Mouse (Mus musculus) Patski (cell line): ENCODE results near the gene Zfp598. TPM values are rescaled to one million over a fixed set of nuclear protein-coding genes. Genes with fewer than 3 reads are reported as not detected.
"Not testable (repeated sequence)": the region's sequence is repeated elsewhere in the genome, so short reads cannot be mapped to it uniquely, and the experiment has no call there.

Experiments
- ATAC-seq: fragments of 100-300 bp; one replicate; pipeline ENCODE4 v1.8.0; 2021
- CTCF ChIA-PET: fragments of 350-600 bp; sonication (Branson Sonifier 250); formaldehyde crosslinking; loops from one replicate; lab custom pipeline; 2022; ENCODE audit warnings: inconsistent platforms; lab: Charles Lee
- POLR2A ChIA-PET: fragments of 350-600 bp; sonication (Branson Sonifier 250); formaldehyde crosslinking; loops from one replicate; lab custom pipeline; 2022; ENCODE audit warnings: antibody characterized with exemption, inconsistent platforms; lab: Charles Lee
- DNase-seq: peaks from one replicate; pipeline ENCODE4 v3.0.0-alpha.2; 2011; ENCODE audit warnings: low read depth, low spot score
- H3K27me3 ChIP-seq: fragments of 371-371 bp; one replicate; pipeline ENCODE4 v1.5.1; 2021
- CTCF ChIP-seq: fragments of 100-300 bp; IDR thresholded peaks from one replicate; pipeline ENCODE4 v1.5.1; 2021
- in situ Hi-C: fragments of 300-500 bp; cut with MboI; formaldehyde crosslinking; loops from 3 replicates; pipeline ENCODE4 v1.11.1; 2018; ENCODE audit warnings: low pct_unique_long_range_greater_than_20kb, mixed read lengths
- polyA plus RNA-seq: library from polyadenylated mRNA; unstranded; gene quantifications from one replicate; pipeline ENCODE4 v1.2.3, GENCODE M21; 2021

Gene Zfp598
- polyA plus RNA-seq, 1 experiment from 2014 or later: 48.0 TPM

GRCm38 (mm10) chr17:24715556-24715955, 46.1 kb downstream of the Zfp598 start:
- no peak for ATAC-seq
- no peaks in the 10 kb centered on the region for H3K27me3 ChIP-seq
- no peak for DNase-seq
- ChIA-PET POLR2A (interaction anchor here (1.0 kb wide), 1 partner anchor 12 kb away, joined by 3 read pairs; the partner anchor contains the start of gene Rpl3l), CTCF (interaction anchor here (1.0 kb wide), 1 partner anchor 243 kb away, joined by 3 read pairs; no protein-coding TSS in a partner anchor)
- in situ Hi-C loops: no loop called here
- no peak for TF ChIP-seq CTCF

DNA sequence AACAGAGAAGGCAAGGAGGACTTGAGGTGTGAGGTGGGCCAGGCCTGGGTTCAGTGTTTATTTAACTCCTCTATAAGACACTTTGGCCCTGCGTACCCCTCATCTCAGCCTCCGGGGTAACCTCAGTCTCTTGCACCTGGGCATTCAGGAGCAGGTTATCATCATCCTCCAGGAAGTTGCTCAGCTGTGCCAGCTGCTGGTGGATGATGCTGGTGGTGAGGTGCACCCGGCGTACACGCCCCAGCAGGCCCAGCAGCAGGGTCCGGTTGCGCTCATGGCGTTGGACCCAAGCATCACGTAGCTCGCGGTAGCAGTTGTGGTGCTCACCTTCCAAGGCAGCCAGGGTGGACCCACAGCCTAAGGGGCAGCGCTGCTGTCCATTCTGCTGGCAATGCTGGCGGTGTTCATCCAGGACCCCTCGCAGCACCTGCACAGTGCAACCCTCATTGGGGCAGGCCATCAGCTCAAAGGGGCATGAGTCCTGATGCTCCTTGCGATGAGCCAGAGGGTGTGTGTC, 46.7 kb downstream of the Zfp598 start:
- ChIA-PET CTCF (interaction anchor here (1.0 kb wide), 1 partner anchor 243 kb away, joined by 3 read pairs; no protein-coding TSS in a partner anchor), POLR2A (no interaction called here)
- ATAC-seq (no peak), DNase-seq (no peak)
- TF ChIP-seq CTCF: no peak
- no peaks in the 10 kb centered on the region for H3K27me3 ChIP-seq
- in situ Hi-C loops: no loop called here

DNA sequence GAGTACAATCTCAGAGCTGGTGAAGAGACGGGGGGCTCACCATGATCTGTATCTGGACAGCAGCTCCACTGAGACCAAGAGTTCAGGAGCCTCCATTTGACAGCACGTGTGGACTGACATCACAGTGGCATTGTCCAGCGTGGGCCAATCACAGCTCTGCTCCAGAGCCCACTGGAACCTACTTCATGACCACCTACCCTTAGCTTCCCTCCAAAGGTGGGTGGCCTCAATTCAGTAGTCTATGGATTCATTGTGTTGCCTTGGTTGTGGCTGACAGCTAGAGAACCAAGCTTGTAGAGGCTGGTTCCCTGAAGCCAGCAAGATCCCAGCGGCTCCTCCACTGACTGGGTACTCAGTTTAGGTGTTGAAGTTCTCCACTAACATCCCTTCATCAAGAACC, 48.5 kb downstream of the Zfp598 start, which contains the start of the genes Rnf151 and Rps2:
TSS of gene Rnf151 (minus strand) at position 121 of the 400 bp plus-strand sequence.
TSS of gene Rps2 (plus strand) at position 174 of the 400 bp plus-strand sequence.
- DNase-seq (no peak), ATAC-seq (no peak)
- no peak for TF ChIP-seq CTCF
- H3K27me3 ChIP-seq: no peaks in the 10 kb centered on the region
- in situ Hi-C loops: no loop called here
- ChIA-PET POLR2A (no interaction called here), CTCF (no interaction called here)

DNA sequence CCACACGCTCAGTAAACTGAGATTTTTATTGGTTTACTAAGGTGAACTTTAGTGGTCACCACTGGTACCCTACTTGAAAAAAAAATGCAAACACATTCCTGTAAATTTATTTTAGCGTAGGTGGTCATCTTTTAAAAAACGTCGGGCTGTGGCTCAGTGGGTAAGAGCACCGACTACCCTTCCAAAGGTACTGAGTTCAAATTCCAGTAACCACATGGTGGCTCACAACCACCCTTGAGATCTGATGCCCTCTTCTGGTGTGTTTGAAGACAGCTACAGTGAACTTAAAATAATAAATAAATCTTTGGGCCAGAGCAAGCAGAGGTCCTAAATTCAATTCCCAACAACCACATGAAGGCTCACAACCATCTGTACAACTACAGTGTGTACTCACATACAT, 49.5 kb downstream of the Zfp598 start:
- POLR2A ChIA-PET: interaction anchor here (0.8 kb wide), 1 partner anchor 18 kb away, joined by 7 read pairs; no protein-coding TSS in a partner anchor
- DNase-seq, CTCF ChIA-PET, ATAC-seq, H3K27me3 ChIP-seq, in situ Hi-C loops: not testable (repeated sequence)

- ATAC-seq (peak; percentile 80), DNase-seq (peak; percentile 91)
- in situ Hi-C loops: loop anchor here (5.0 kb wide), 1 partner anchor 1823 kb away; no protein-coding TSS in a partner anchor
- ChIA-PET POLR2A (interaction anchor here (0.8 kb wide), 1 partner anchor 19 kb away, joined by 7 read pairs; no protein-coding TSS in a partner anchor), CTCF (no interaction called here)
- TF ChIP-seq CTCF: no peak
- H3K27me3 ChIP-seq: no peaks in the 10 kb centered on the region
Measured at GRCm38 (mm10) chr17:24719494-24720222, 50.2 kb downstream of the Zfp598 start.

- POLR2A ChIA-PET, ATAC-seq: not testable (repeated sequence)
- in situ Hi-C loops: loop anchor here (5.0 kb wide), 1 partner anchor 1822 kb away; no protein-coding TSS in a partner anchor
Measured at GRCm38 (mm10) chr17:24720616-24721015, 51.1 kb downstream of the Zfp598 start.

DNA sequence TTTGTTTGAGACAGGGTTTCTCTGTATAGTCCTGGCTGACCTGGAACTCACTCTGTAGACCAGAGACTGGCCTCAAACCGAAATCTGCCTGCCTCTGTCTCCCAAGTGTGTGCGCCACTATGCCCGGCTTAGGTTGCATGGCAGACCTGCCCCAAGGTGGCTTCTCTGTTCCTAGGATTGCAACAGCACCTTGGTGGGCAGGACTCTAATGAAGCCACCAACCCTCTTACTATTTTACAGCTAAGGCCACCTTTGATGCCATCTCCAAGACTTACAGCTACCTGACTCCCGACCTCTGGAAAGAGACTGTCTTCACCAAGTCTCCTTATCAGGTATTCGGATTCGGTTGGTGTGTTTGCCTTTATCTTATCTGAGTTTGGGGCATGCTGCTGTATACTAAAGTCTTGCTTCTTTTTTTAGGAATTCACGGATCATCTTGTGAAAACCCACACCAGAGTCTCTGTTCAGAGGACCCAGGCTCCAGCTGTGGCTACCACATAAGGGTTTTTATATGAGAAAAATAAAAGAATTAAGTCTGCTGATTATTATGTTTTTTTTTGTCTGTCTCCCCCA, 52.0 kb downstream of the Zfp598 start:
- CTCF ChIA-PET, H3K27me3 ChIP-seq, DNase-seq, ATAC-seq: not testable (repeated sequence)
- in situ Hi-C loops: loop anchor here (5.0 kb wide), 1 partner anchor 1821 kb away; no protein-coding TSS in a partner anchor
- POLR2A ChIA-PET: interaction anchor here (0.6 to 1.6 kb wide), 5 partner anchors 14 to 84 kb away, joined by 3 to 4 read pairs (median 3); partner anchors contain the start of genes Msrb1 and Tbl3

More at GRCm38 (mm10) chr17:24720616-24721015, 51.1 kb downstream of the Zfp598 start:
- H3K27me3 ChIP-seq, DNase-seq, CTCF ChIA-PET: not testable (repeated sequence)

- in situ Hi-C loops: loop anchor here (5.0 kb wide), 1 partner anchor 1820 kb away; no protein-coding TSS in a partner anchor
- no peak for ATAC-seq
- CTCF ChIA-PET: interaction anchor here (2.9 kb wide), 1 partner anchor 12 kb away, joined by 22 read pairs; the partner anchor contains the start of gene Msrb1
Measured at GRCm38 (mm10) chr17:24722220-24722924, 52.9 kb downstream of the Zfp598 start.

GRCm38 (mm10) chr17:24723122-24723880, 53.8 kb downstream of the Zfp598 start:
- TF ChIP-seq CTCF: no peak
- no peak for DNase-seq
- POLR2A ChIA-PET: interaction anchor here (1.1 kb wide), 1 partner anchor 10 kb away, joined by 3 read pairs; no protein-coding TSS in a partner anchor
- no peaks in the 10 kb centered on the region for H3K27me3 ChIP-seq
- no peak for ATAC-seq
- in situ Hi-C loops: loop anchor here (5.0 kb wide), 1 partner anchor 1819 kb away; no protein-coding TSS in a partner anchor
- CTCF ChIA-PET: interaction anchor here (1.7 to 2.9 kb wide), 2 partner anchors 11 to 34 kb away, joined by 5 to 22 read pairs; partner anchors contain the start of genes Msrb1 and Syngr3

More at GRCm38 (mm10) chr17:24722220-24722924, 52.9 kb downstream of the Zfp598 start:
- no peaks in the 10 kb centered on the region for H3K27me3 ChIP-seq
- TF ChIP-seq CTCF: no peak
- DNase-seq: no peak
- POLR2A ChIA-PET: interaction anchor here (0.7 to 1.6 kb wide), 4 partner anchors 15 to 51 kb away, joined by 3 to 4 read pairs (median 3); partner anchors contain the start of gene Tbl3
